Mouse (Mus musculus) heart, adult 2 months (tissue): Measurements from ENCODE around the gene Ltbr. TPM values are rescaled to one million over a fixed set of nuclear protein-coding genes. Genes with fewer than 3 reads are reported as not detected.

Experiments
- DNase-seq, 2 experiments: peaks; one replicate each; pipeline ENCODE4 v3.0.0; 2021
- H3K27ac ChIP-seq: fragments of 200-600 bp; 2 replicates; pipeline ENCODE4 v1.8.1; 2022
- H3K27me3 ChIP-seq: fragments of 200-500 bp; 2 replicates; pipeline ENCODE4 v1.6.1; 2012; ENCODE audit warnings: mild to moderate bottlenecking, low read length, inconsistent platforms, mixed read lengths; ENCODE audit not compliant: control insufficient read depth, insufficient read depth
- H3K36me3 ChIP-seq: fragments of 200-500 bp; 2 replicates; pipeline ENCODE4 v1.6.1; 2012; ENCODE audit warnings: low read length, inconsistent platforms; ENCODE audit not compliant: control insufficient read depth, insufficient read depth
- H3K4me1 ChIP-seq: fragments of 200-500 bp; 2 replicates; pipeline ENCODE4 v1.6.1; 2011; ENCODE audit warnings: low read length; ENCODE audit not compliant: control insufficient read depth, insufficient read depth
- H3K4me3 ChIP-seq: fragments of 200-600 bp; 2 replicates; pipeline ENCODE4 v1.8.1; 2022
- H3K79me2 ChIP-seq: fragments of 200-500 bp; replicated peaks from 2 replicates; pipeline ENCODE4 v1.6.1; 2012; ENCODE audit warnings: mild to moderate bottlenecking, inconsistent platforms, low read length, moderate library complexity, mixed read lengths; ENCODE audit not compliant: control insufficient read depth, insufficient read depth
- H3K9ac ChIP-seq: fragments of 200-500 bp; 2 replicates; pipeline ENCODE4 v1.6.1; 2012; ENCODE audit warnings: low read depth, mild to moderate bottlenecking, control low read depth, inconsistent platforms, low read length, mixed read lengths
- CTCF ChIP-seq: fragments of 200-600 bp; IDR thresholded peaks from 2 replicates; pipeline ENCODE4 v1.8.1; 2022; ENCODE audit warnings: antibody characterized with exemption, mild to moderate bottlenecking, moderate library complexity
- EP300 ChIP-seq: fragments of 200-500 bp; IDR thresholded peaks from 2 replicates; pipeline ENCODE4 v1.6.1; 2011; ENCODE audit warnings: low read depth, low read length, control low read depth; ENCODE audit not compliant: insufficient read depth
- POLR2A ChIP-seq: fragments of 200-500 bp; IDR thresholded peaks from 2 replicates; pipeline ENCODE4 v1.6.1; 2011; ENCODE audit warnings: mild to moderate bottlenecking, low read depth, low read length, control low read depth; ENCODE audit not compliant: insufficient read depth
- WGBS: fragments of 180-500 bp; shearing (Covaris S2); methylation state at CpG from one replicate; pipeline ENCODE4 v1.1.7; 2018; 5-methylcytosine and 5-hydroxymethylcytosine counted together
- intact Hi-C: fragments of 180-260 bp; cut with DNase I; formaldehyde crosslinking; loops from one replicate; pipeline ENCODE4 v1.15.1; 2025
- polyA plus RNA-seq: library from polyadenylated mRNA; depleted of rRNA; stranded (reverse); fragments of >200 nt; gene quantifications from 2 replicates; pipeline ENCODE4 v1.2.3, GENCODE M21; 2012
- total RNA-seq, 2 experiments: library from RNA; stranded (reverse); gene quantifications; 2 replicates each; pipeline ENCODE4 v1.2.3; 2021

Gene Ltbr
- total and polyA plus RNA-seq, 3 experiments, result 28.2 to 36.5 (median 28.8) TPM

- Histone ChIP-seq H3K4me1 (peaks cover 16% of the 10 kb centered on the region), H3K27ac (no peak overlapping the region; the same call in 1 of the 2 replicates), H3K27me3 (no peaks in the 10 kb centered on the region), H3K9ac (no peak overlapping the region), H3K79me2 (no peaks in the 10 kb centered on the region), H3K36me3 (no peaks in the 10 kb centered on the region), H3K4me3 (no peak overlapping the region)
- intact Hi-C loops, result no loop called here
- WGBS, result 21% methylated on average over 8 of the region's 8 CpGs
- DNase-seq, result peak in 1 of 2 experiments; percentile 53
- TF ChIP-seq EP300 (no peak), POLR2A (no peak), CTCF (no peak)
These were observed 30.4 kb upstream of the Ltbr start for GRCm38 (mm10) chr6:125344084-125344483.

- no peak for DNase-seq
- Histone ChIP-seq H3K27me3 (no peaks in the 10 kb centered on the region), H3K79me2 (no peaks in the 10 kb centered on the region), H3K4me3 (no peak overlapping the region), H3K4me1 (peaks cover 20% of the 10 kb centered on the region), H3K9ac (no peak overlapping the region), H3K36me3 (no peaks in the 10 kb centered on the region), H3K27ac (no peak overlapping the region)
- intact Hi-C loops, result no loop called here
- TF ChIP-seq EP300 (no peak), POLR2A (no peak), CTCF (no peak)
- WGBS, result 76% methylated on average over 3 of the region's 3 CpGs
These were observed 28.5 kb upstream of the Ltbr start for GRCm38 (mm10) chr6:125342198-125342597.

- H3K27ac ChIP-seq, result peak overlapping the region; percentile 72
- H3K4me1 ChIP-seq, result peaks cover 20% of the 10 kb centered on the region
- no peaks in the 10 kb centered on the region for H3K79me2 ChIP-seq
- WGBS, result 45% methylated on average over 5 of the region's 5 CpGs
- H3K4me3 ChIP-seq, result no peak overlapping the region
- intact Hi-C loops, result no loop called here
- peak overlapping the region; percentile 16; the same call in 1 of the 2 replicates for H3K9ac ChIP-seq
- DNase-seq, result no peak
- no peaks in the 10 kb centered on the region for H3K27me3 ChIP-seq
- H3K36me3 ChIP-seq, result no peaks in the 10 kb centered on the region
- TF ChIP-seq CTCF, result no peak
- TF ChIP-seq EP300, result 0 out of 2 replicates have a peak, but pooled peaks have one; percentile 37
These were observed 26.6 kb upstream of the Ltbr start for GRCm38 (mm10) chr6:125340244-125340643.

- no peak overlapping the region for H3K4me3 ChIP-seq
- H3K79me2 ChIP-seq, result no peaks in the 10 kb centered on the region
- H3K27ac ChIP-seq, result peak overlapping the region; percentile 81
These were observed 25.3 kb upstream of the Ltbr start for GRCm38 (mm10) chr6:125338791-125339660.

GRCm38 (mm10) chr6:125334356-125334755, 20.7 kb upstream of the Ltbr start:
- intact Hi-C loops, result no loop called here
- peaks cover 8% of the 10 kb centered on the region for H3K4me1 ChIP-seq
- WGBS, result 83% methylated on average over 2 of the region's 2 CpGs
- H3K27me3 ChIP-seq, result no peaks in the 10 kb centered on the region
- no peak overlapping the region for H3K4me3 ChIP-seq
- H3K9ac ChIP-seq, result no peak overlapping the region
- DNase-seq, result no peak
- H3K36me3 ChIP-seq, result no peaks in the 10 kb centered on the region
- TF ChIP-seq CTCF, result no peak
- no peak for TF ChIP-seq EP300
- TF ChIP-seq POLR2A, result no peak
- H3K79me2 ChIP-seq, result no peaks in the 10 kb centered on the region
- H3K27ac ChIP-seq, result no peak overlapping the region

More at GRCm38 (mm10) chr6:125338791-125339660, 25.3 kb upstream of the Ltbr start:
- H3K36me3 ChIP-seq, result no peaks in the 10 kb centered on the region
- no peak for DNase-seq
- H3K9ac ChIP-seq, result no peak overlapping the region
- H3K4me1 ChIP-seq, result peaks cover 16% of the 10 kb centered on the region
- no peaks in the 10 kb centered on the region for H3K27me3 ChIP-seq
- intact Hi-C loops, result no loop called here
- TF ChIP-seq POLR2A (no peak), EP300 (0 out of 2 replicates have a peak, but pooled peaks have one; percentile 27)
- 52% methylated on average over 9 of the region's 9 CpGs for WGBS
